Mouse (Mus musculus): ENCODE data around the gene Mtss1l.

Mtss1l gene

DNA sequence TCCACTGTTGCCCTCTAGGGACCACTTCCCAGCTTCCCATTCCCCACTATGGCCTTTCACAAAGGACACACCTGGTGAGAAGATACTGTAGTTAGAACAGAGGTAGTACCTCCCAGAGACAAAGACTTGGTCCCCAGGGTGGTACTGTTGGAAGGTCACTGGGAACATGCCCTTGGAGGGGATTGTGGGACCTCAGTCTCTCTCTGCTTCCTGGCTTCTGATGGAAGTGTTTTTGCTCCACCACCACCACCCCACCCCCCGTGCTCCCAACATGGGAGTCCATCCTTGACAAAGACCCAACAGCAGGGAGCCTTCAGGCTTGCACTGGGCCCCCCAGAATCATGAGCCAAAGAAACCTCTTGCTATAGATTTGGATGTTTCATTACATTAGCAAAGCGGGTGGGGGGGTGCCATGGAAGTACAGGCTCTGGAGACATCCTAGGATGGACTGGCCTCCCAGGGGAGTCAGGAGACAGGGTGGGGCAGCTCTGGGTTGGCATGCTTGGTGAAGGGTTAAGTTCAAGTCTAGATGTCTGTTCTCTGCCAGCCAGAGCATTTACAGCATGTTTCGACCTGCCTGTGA, 14.9 kb upstream of the Mtss1l start:
- no peak for DNase-seq (ENCODE audit: low spot score in 2 of 2)

DNA sequence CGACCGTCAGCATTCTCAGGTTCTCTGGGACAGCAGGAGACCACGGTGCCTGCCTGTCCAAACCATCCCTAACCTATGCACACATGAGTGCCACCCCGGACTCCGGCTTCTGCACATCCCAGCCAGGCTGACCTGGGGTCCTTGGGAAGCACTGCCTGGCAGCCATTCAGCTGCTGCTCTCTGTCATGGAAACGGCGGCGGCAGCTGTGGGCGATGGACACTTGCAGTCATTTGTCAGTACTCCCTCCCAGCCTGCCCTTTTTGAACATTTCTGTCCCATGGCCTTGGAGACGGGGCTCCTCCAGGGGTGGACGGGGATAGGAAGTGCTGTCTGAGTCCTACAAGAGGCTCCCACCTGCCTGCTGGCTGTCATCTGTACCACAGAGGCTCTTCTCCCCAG, 12.8 kb upstream of the Mtss1l start:
- no peak for DNase-seq (ENCODE audit: low spot score in 2 of 2)

GRCm38 (mm10) chr8:110710593-110710992, 10.7 kb upstream of the Mtss1l start:
- no peak for DNase-seq (ENCODE audit: low spot score in 2 of 2)

GRCm38 (mm10) chr8:110711271-110711934, 9.9 kb upstream of the Mtss1l start:
- DNase-seq (ENCODE audit: low spot score in 2 of 2) = no peak

DNA sequence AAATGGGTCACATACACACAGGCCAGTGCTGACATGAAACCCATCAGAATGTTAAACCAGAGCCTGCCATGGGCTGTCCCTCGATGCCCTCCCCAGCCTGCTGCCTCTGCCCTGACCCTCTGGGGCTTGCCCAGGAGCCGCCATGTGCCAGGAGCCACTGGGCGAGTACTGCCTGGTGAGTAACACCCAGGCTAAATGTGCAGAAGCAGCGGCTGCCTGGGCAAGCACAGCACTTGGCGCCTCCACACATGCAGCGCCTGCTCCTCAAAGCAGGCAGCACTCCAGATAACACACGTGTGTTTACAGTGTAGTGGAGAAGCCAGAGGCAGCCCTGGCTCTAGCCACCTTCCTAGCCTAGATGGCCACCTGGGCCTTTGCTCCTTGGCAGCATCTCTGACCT, 8.2 kb upstream of the Mtss1l start:
- DNase-seq (ENCODE audit: low spot score in 2 of 2) = no peak

DNA sequence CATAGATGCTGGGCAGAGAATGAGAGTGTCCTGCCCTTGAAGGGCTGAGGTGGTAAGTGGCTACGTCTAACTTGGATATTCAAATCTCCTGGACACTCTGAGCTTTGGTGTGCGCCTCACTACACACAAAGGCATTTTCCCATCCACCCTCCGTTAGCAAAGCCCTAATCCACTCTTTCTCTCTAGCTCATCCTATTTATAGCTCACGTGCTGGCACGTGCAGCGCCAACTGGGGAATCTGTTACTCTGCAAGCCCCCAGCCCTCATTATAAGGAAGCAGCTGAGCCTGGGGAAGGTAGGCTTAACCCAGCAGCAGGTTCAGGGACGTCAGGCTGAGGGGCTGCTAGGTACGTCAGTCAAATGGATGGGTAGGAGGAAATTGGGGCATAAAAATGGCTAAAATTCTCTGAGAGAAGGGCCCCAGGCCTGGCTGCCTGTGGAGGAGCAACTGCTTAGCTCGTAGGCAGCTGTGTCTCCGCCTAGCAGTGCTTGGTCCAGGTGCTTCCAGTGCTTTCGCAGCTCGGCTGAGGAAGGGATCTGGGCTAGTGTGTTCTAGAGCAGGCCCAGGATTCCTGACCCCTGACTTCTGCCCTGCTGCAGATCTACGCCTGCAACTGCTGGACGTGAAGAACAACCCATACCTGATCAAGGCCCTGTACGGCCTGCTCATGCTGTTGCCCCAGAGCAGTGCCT, 6.3 kb upstream of the Mtss1l start:
- no peak for DNase-seq (ENCODE audit: low spot score in 2 of 2)

DNA sequence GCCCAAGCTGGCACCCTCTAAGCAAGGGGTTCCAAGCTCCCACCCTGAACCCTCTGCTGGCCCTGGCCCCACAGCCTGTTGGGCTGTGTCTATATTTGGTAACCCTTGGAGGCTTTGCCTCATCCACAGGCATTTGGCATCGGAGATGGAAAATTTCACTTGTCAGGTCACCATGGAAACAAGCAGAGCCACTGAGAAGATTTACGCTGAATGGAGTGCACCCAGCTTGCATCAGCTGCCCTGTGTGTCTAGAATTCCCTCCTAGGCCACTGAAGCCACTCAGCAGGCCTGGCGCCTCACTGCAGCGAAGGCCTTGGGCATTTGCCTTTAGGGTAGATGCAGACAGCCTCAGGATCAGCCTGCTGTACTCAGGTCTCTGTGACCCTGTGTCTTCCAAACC, 5.2 kb upstream of the Mtss1l start:
- DNase-seq (ENCODE audit: low spot score in 2 of 2) = peak in 1 of 2 experiments; percentile 44

DNA sequence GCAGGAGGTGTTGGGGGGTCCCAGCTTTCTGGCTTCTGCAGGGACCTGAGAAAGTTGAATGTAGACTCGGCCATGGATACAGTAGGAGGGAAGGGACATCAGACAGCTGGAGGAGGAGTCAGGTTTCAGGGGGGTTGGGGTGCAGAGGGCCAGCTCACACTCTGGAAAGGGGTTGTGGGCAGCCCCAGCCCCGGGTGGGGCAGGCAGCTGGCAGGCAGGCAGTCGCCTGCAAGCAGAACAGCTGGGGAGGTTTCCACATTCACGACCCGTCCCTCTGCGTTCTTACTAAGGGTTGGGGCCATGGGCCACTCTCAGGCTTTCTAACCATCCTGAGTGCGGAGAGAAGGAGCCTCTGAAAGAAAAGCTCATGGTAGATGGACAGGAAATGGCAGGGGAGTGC, 4.1 kb upstream of the Mtss1l start:
- DNase-seq (ENCODE audit: low spot score in 2 of 2) = no peak

GRCm38 (mm10) chr8:110718209-110718968, 2.9 kb upstream of the Mtss1l start:
- no peak for DNase-seq (ENCODE audit: low spot score in 2 of 2)

DNA sequence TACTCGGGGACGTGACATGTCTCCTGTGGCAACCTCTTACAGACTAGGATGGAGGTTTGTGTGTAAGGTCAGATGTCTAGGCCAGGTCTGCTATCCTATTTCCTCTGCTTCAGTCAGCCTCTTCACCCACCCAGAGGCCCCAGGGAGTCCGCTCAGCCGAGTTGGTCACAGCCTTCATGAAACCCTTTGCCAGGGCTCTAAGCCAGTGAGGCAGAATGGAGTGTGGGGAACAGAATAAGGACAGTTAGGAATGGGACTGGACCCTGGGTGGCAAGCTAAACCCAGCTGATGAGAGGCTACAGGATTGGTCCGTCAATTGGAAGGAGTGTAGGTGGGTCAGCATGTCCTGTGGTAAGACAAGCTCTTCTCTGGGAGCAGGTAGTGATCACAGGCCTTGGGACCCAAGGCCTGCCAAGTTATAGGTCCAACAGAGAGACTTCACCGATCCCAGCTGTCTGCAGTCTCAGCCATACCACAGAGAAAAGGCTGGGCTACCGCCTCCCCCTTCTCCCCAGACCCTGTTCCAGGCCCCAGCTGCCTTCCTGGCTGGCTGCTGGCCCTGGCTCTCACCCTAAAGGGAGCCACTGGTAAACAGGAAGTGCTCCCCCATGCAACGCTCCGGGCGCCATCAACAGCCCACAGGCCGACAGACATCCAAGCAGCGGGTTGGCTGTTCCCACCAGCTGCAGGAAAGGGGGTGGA, 2.2 kb upstream of the Mtss1l start:
- no peak for DNase-seq (ENCODE audit: low spot score in 2 of 2)

DNA sequence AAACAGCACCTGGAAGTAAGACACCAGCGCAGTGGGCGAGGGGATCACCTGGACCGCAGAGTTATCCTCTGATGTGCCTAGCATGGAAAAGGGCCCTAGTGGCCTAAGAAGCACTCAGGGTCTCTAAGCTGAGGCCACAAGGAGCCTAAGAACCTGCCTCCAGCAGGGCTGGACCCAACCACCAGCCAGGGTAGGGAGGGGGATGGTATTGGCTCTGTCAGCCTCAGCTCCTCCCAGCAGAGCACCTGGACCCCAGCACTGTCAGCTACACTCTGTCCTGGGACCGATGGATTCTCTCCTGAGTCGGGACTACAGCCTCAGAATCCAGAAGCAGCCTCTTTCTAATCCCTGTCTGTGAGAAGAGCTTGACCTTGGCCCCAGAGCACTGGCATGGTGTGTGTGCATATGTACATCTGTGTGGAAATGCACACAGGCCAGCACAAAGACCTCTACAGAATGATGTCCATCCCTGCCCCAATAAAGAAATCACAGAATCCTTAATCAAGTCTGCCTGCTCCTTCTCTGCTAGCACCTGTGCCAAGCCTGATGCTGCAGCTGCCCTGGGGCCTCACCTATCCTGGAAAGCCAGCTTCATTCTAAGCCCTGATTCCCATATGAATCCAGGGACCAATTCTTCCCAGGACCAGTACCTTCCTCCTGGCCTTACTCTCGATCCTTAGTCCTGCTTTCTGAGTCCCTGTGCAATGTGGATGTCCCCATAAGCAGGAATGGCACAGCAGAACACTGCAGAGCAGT, 1.2 kb upstream of the Mtss1l start:
- no peak for DNase-seq (ENCODE audit: low spot score in 2 of 2)

DNA sequence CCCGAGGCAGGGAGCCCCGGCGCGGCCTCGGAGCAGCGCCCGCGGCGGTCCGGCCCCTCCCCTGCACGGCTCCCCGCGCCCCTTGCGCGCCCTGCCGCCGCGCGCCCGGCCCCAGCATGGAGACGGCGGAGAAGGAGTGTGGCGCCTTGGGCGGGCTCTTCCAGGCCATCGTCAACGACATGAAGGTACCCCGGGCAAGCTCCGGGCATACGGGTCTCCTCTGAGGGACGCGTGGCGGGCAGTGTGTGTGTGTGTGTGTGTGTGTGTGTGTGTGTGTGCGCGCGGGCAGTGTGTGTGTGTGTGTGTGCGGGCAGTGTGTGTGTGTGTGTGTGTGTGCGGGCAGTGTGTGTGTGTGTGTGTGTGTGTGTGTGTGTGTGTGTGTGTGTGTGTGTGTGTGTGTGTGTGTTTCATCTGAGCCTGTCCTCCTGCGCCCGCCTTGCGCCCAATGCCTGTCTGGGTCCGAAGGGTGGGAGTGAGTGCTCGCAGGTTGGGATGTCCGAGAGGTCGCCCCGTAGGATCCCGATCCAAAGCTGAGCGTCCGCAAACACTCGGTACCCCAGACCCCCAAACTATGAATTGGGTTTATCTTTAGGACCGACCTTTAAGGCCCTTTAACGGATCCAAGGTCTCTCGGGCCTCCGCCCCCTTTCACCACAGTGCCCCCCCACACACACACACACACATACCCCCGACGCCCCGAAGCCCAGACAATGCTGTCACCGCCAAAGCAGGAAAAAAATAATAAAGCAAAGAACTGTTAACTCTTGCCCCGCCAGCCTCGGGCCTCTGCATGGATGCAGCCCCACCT, 534 bp downstream of the Mtss1l start:
- DNase-seq (ENCODE audit: low spot score in 2 of 2) = peak in 1 of 2 experiments; percentile 18

DNA sequence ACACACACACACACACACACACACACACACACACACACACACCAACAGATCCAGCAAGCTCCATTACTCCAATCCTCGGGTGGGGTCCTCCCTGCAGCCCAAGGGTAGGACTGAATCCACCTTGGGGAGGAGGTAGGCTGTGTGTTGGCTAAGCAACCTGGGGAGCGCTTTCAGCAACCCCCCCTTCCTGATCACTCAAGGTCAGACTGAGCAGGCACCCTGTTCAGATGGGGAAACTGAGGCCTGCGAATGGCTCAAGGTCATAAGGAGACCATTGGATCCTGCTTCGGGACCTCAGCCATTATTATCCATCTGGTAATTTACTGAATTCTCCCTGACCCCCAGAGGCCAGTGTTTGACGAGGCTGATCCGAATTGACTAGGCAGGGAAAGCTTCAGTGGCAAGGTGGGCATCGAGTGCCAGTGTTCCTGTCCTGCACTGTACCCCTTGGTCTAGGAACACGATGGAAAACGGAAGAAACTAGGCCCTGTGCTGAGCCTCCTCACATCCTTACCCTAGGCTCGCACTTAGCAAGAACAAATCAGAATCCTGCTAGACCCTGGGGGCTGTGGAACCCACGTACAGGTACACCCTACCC, 1.2 kb downstream of the Mtss1l start:
- no peak for DNase-seq (ENCODE audit: low spot score in 2 of 2)

GRCm38 (mm10) chr8:110724493-110724892, 3.2 kb downstream of the Mtss1l start:
- DNase-seq (ENCODE audit: low spot score in 2 of 2) = no peak

- no peak for DNase-seq (ENCODE audit: low spot score in 2 of 2)
Observed at GRCm38 (mm10) chr8:110725084-110725838, 4.0 kb downstream of the Mtss1l start.

GRCm38 (mm10) chr8:110726893-110727292, 5.6 kb downstream of the Mtss1l start:
- DNase-seq (ENCODE audit: low spot score in 2 of 2) = peak in 1 of 2 experiments; percentile 38

DNA sequence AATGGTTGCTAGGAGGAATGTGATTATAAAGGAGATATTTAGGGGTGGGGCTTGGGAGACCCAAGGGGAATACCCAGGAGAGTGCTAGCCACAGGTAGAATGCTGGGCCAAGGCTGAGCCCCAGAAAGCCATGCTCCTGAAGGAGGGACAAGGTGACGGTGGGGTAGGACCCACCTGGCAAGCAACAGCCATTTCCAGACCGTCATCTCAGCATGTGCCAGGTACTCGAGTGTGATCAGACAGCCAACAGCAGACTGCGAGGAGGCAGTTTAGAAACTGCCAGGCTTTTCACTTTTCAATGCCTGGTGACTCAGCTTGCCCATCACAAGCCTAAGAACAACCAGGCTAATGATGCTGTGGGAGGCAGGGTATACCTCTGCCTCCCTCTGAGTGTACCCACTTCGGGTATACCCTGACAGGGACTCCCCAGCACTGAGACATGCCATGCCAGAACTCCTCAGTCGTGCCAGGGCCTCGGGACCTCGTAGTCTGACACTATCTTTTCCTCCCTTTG, 10.1 kb downstream of the Mtss1l start:
- no peak for DNase-seq (ENCODE audit: low spot score in 2 of 2)

GRCm38 (mm10) chr8:110733036-110733435, 11.8 kb downstream of the Mtss1l start:
- no peak for DNase-seq (ENCODE audit: low spot score in 2 of 2)
